Mouse (Mus musculus) retina, embryonic 14.5 days (tissue): Measurements from ENCODE around the gene Tmem203.

Experiments
- DNase-seq: peaks from one replicate; pipeline ENCODE4 v3.0.0-alpha.2; 2015; ENCODE audit warnings: low spot score

Gene Tmem203

DNA sequence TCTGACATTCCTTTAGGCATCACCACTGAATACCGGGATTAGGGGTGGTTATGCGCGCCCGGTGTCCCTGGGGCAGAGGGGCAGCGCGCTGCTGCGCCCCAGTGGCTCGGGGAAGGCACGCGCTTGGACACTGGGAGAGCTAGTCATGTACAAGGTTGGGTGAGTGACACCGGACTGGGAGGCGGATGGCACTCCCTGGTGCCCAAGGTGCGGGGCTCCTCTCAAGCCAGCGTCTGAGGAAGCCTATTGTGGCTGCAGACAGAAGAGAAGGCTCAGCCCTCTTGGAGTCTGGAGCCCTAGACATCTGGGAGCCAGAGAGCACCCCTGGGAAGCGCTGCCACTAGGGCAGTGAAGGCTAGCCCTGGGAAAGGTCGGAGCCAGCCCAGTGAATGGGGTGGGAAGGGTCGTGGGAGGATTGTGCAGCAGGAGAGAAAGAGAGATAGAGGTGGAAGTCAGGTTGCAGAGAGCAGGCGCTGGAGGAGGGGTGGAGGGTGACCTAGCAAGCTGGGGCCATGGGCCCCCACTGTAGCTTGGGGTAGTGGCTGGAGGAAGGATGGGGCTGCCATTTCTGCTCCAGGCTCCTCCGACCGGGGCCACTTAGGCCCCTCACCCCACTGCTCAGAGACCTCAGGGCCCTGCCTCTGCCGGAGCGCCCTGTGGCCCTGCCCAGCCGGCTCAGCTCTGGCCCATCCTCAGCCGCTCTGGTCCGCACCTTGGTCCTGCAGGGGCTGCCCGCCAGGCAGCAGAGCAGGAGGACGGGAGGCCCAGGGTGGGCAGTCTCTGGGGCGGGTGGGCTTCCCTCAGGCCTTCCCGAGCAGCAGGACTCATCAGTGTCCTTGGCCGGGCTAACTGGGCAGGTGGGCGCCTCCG lies 36.2 kb downstream of the Tmem203 start:
- no peak for DNase-seq

DNA sequence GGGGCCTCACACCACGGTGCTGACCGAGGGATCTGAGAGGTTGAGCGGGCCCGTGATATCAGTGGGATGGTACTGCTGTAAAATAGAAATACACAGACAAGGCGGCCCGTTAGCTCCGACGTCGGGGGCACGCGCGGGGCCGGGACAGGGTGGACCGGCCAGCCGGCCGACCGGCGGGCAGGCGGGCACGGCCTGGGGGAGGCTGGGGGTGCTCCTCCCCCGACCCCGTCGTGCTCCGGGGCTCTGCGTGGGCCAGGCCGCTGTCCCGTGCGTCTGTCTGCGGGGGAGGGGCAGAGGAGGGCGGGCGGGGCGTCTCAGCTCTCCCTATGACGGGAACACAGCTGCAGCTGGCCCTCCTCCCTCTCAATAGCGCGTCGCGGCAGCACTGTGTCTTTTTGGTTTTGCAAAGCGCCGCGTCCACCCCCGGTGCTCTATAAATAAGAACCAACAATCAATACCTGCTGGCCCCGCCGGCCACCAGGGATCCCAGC lies 36.9 kb downstream of the Tmem203 start:
- DNase-seq = no peak

DNA sequence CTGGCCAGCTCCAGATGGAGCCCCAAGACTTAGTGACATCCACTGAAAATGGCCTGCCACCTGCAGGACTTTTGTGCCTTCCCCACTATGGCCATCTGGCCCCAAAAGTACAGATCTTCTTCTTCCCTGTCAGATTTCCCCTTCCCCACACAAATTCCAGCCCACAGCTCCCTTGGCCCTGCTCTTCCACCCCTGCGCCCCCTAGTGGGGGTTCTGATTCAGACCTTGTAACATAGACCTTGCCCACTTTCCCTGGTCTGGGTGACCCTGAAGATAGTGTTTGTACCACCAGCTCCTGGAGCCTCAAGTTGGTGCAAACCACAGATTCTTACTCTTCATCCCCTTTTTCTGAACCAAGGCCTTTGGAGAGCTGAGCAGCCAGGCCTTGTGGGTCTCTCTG lies 37.6 kb downstream of the Tmem203 start:
- peak; percentile 86 for DNase-seq

DNA sequence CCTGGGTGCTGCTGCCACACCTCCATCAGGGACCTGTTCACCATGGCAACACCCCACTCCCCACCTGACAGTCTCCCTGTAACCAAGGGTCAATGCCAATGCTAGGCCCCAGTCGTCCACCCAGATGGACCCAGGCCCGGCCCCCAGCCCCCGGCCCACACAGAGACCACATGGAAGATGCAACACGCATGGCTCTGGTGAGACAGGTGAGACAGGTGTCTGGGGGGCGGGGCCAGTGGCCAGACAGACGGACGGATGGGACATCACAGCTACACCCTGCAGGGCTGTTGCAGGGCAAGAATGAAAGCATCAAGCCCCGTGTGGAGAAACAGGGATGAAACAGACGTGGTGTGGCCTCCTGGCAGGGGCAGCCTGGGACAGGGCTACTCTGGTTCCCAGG lies 38.5 kb downstream of the Tmem203 start:
- DNase-seq = no peak

- no peak for DNase-seq
These were observed 41.9 kb downstream of the Tmem203 start for GRCm38 (mm10) chr2:25297093-25297492.

GRCm38 (mm10) chr2:25298046-25298445 lies 42.8 kb downstream of the Tmem203 start:
- DNase-seq = no peak

GRCm38 (mm10) chr2:25303452-25303851 lies 48.2 kb downstream of the Tmem203 start:
- DNase-seq = no peak

DNA sequence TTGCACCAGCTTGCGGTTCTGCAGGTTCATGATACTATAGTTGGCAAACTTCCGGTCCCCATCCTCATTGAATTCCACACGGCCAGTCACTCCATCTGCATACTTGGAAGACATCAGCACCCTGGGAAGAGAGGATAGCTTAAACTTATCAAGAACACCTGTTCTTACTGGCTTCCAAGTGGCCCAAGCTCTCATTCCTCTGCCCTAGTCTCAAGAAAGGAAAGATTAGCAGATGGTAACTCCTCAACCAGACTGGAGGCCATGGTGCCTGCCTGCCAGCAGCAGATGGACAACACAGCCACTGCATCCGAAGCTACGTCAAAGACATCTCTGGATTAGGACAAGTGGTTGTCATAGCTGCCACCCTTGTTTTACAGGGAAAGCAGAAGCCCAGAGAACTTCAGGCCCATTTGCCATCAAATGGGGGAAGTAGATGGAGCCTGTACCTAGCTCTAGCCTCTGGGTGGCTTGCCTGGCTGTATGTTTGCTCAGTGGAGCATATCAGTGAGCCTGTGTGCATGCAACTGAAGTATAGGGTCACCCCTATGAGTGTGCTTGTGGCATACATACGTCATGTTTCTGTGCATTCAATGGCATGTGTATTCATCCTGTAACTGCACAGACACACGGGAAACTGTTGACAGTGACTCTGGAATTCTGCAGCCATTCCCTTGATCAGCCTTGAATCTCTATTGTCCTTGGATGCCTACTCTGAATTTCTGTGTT lies 48.9 kb downstream of the Tmem203 start:
- DNase-seq = peak; percentile 11

- DNase-seq = peak; percentile 64
These were observed 49.7 kb downstream of the Tmem203 start for GRCm38 (mm10) chr2:25304657-25305541.
